Mouse (Mus musculus): Measurements from ENCODE around the gene Gm17727.
"Not testable (repeated sequence)": the region's sequence is repeated elsewhere in the genome, so short reads cannot be mapped to it uniquely, and the experiment has no call there.

Gene Gm17727

GRCm38 (mm10) chr9:35778009-35778408 is at the start of gene Gm17727:
TSS of gene Gm17727 (minus strand) at chr9:35778109.
- DNase-seq, result no peak

GRCm38 (mm10) chr9:35817881-35818280 is 40.0 kb upstream of the Gm17727 start:
- not testable (repeated sequence) for DNase-seq

GRCm38 (mm10) chr9:35798146-35798545 is 20.2 kb upstream of the Gm17727 start:
- DNase-seq, result no peak

- no peak for DNase-seq
Measured at GRCm38 (mm10) chr9:35790001-35790400, 12.1 kb upstream of the Gm17727 start, which contains the start of the genes Gm27235 and D730048I06Rik. TSS of gene Gm27235 (minus strand) at chr9:35790101. TSS of gene D730048I06Rik (minus strand) at chr9:35790112.

- no peak for DNase-seq
Measured at GRCm38 (mm10) chr9:35756843-35757242, 21.1 kb downstream of the Gm17727 start.

- no peak for DNase-seq
Measured at GRCm38 (mm10) chr9:35740749-35741148, 37.2 kb downstream of the Gm17727 start, which contains the start of gene Gm17677. TSS of gene Gm17677 (plus strand) at chr9:35741049.

Data from liver (tissue).